Comparison of ENCODE assay signal across 8 mouse cellular contexts in genomic region chr16:72605066-72605465, GRCm38 (mm10).
DNase-seq lines count a peak whose midpoint lies in the region; ATAC-seq lines count a peak whose summit lies in the region.

No protein-coding gene starts in this region.

- H3K36me3 ChIP-seq in heart, embryonic 10.5 days: no peaks in the 10 kb centered on the region
- H3K36me3 ChIP-seq in heart, embryonic 11.5 days (ENCODE audit: control insufficient read depth, insufficient read depth, low read length): no peaks in the 10 kb centered on the region
- H3K36me3 ChIP-seq in embryonic facial prominence, embryonic 11.5 days (replicated peaks; ENCODE audit: control insufficient read depth, insufficient read depth, low read depth, low read length): no peaks in the 10 kb centered on the region
- no peaks in the 10 kb centered on the region for H3K36me3 ChIP-seq in midbrain, embryonic 15.5 days (replicated peaks)

- no peak overlapping the region for H3K9ac ChIP-seq in heart, embryonic 11.5 days (ENCODE audit: low read depth, low read length)
- H3K9ac ChIP-seq in embryonic facial prominence, embryonic 11.5 days (replicated peaks; ENCODE audit: low read length): no peak overlapping the region
- no peak overlapping the region for H3K9ac ChIP-seq in midbrain, embryonic 15.5 days

- DNase-seq in heart, embryonic 10.5 days (ENCODE audit: low spot score): peak; percentile 77
- peak; percentile 70 to 75 for DNase-seq in adrenal gland, postnatal 36 days
- peak; percentile 93 for DNase-seq in embryonic facial prominence, embryonic 11.5 days (ENCODE audit: low spot score)
- peak; percentile 82 for DNase-seq in heart, postnatal 4 days
- DNase-seq in left cerebral cortex, adult 9 months (ENCODE audit: low spot score in 2 of 2): peak; percentile 15 to 76
- DNase-seq in thymus, postnatal 4 days: peak; percentile 68

- no peaks in the 10 kb centered on the region for H3K9me3 ChIP-seq in heart, embryonic 10.5 days
- H3K9me3 ChIP-seq in heart, embryonic 11.5 days (replicated peaks; ENCODE audit: control insufficient read depth, low read length): no peaks in the 10 kb centered on the region
- no peaks in the 10 kb centered on the region for H3K9me3 ChIP-seq in embryonic facial prominence, embryonic 11.5 days (replicated peaks; ENCODE audit: control insufficient read depth, low read length)
- H3K9me3 ChIP-seq in midbrain, embryonic 15.5 days: no peaks in the 10 kb centered on the region

- H3K4me1 ChIP-seq in heart, embryonic 10.5 days: no peaks in the 10 kb centered on the region
- H3K4me1 ChIP-seq in heart, embryonic 11.5 days (ENCODE audit: control insufficient read depth, insufficient read depth, low read length): no peaks in the 10 kb centered on the region
- H3K4me1 ChIP-seq in embryonic facial prominence, embryonic 11.5 days (ENCODE audit: control insufficient read depth, insufficient read depth, low read length): no peaks in the 10 kb centered on the region
- no peaks in the 10 kb centered on the region for H3K4me1 ChIP-seq in midbrain, embryonic 15.5 days

- no peaks in the 10 kb centered on the region for H3K27me3 ChIP-seq in heart, embryonic 10.5 days (ENCODE audit: insufficient read depth, poor library complexity, severe bottlenecking)
- H3K27me3 ChIP-seq in heart, embryonic 11.5 days (ENCODE audit: control insufficient read depth, insufficient read depth, low read length): no peaks in the 10 kb centered on the region
- no peaks in the 10 kb centered on the region for H3K27me3 ChIP-seq in embryonic facial prominence, embryonic 11.5 days (ENCODE audit: control insufficient read depth, insufficient read depth, low read length)
- H3K27me3 ChIP-seq in midbrain, embryonic 15.5 days (replicated peaks): no peaks in the 10 kb centered on the region

- no peak overlapping the region for H3K4me3 ChIP-seq in heart, embryonic 10.5 days
- H3K4me3 ChIP-seq in heart, embryonic 11.5 days (ENCODE audit: low read depth, low read length): no peak overlapping the region
- no peak overlapping the region for H3K4me3 ChIP-seq in embryonic facial prominence, embryonic 11.5 days (ENCODE audit: low read depth, low read length)
- no peak overlapping the region for H3K4me3 ChIP-seq in midbrain, embryonic 15.5 days

- no peak overlapping the region for H3K27ac ChIP-seq in heart, embryonic 10.5 days
- H3K27ac ChIP-seq in heart, embryonic 11.5 days (ENCODE audit: low read depth, low read length): no peak overlapping the region
- no peak overlapping the region for H3K27ac ChIP-seq in embryonic facial prominence, embryonic 11.5 days (replicated peaks; ENCODE audit: low read depth, low read length)
- H3K27ac ChIP-seq in midbrain, embryonic 15.5 days: no peak overlapping the region

- 22% methylated on average over 6 of the region's 6 CpGs for WGBS in heart, embryonic 10.5 days
- 17% methylated on average over 6 of the region's 6 CpGs for WGBS in heart, embryonic 11.5 days (ENCODE audit: insufficient replicate concordance)
- WGBS in embryonic facial prominence, embryonic 11.5 days: 21% methylated on average over 6 of the region's 6 CpGs
- 20% methylated on average over 6 of the region's 6 CpGs for WGBS in midbrain, embryonic 15.5 days

- no peak for ATAC-seq in heart, embryonic 11.5 days (replicated peaks; ENCODE audit: insufficient number of reproducible peaks, low FRiP score, low TSS enrichment)
- ATAC-seq in embryonic facial prominence, embryonic 11.5 days (replicated peaks; ENCODE audit: insufficient number of reproducible peaks, low FRiP score, low TSS enrichment, low read depth): no peak
- ATAC-seq in midbrain, embryonic 15.5 days (replicated peaks): 0 out of 2 replicates have a peak, but pooled peaks have one; percentile 20

- H3K4me2 ChIP-seq in heart, embryonic 11.5 days: no peak overlapping the region
- no peak overlapping the region for H3K4me2 ChIP-seq in embryonic facial prominence, embryonic 11.5 days (ENCODE audit: low read depth, low read length)
- H3K4me2 ChIP-seq in midbrain, embryonic 15.5 days: no peak overlapping the region
